Comparison of ENCODE assay signal across 8 mouse cellular contexts in the genomic region with DNA sequence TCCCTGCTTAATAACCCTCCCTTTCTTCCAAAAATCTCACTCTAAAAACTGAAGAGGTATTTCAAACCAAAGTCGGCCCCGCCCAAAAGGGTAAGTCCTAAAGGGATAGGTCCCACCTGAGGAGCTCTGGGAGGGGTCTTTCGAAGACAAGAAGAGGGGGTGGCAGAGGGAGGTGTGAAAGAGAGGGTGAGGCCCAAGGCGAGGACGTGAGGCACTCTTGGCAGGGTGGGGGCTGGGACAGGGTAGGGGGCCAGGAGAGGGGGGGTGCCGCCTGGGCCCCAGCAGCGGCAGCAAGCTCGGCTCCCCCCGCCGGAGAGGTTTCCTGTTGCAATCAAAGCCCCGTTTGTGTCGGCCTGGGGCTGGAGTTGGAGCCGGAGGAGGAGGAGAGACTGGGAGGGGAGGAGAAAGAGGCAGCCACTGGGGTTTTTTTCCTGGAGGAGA. TPM values are rescaled to one million over a fixed set of nuclear protein-coding genes. Genes with fewer than 3 reads are reported as not detected.
DNase-seq lines count a peak whose midpoint lies in the region; ATAC-seq lines count a peak whose summit lies in the region.

No protein-coding gene starts in this region.

- H3K9me3 ChIP-seq in embryonic facial prominence, embryonic 15.5 days (replicated peaks): no peaks in the 10 kb centered on the region
- H3K9me3 ChIP-seq in intestine, embryonic 16.5 days (ENCODE audit: control insufficient read depth, low read length): no peaks in the 10 kb centered on the region

- 0 out of 2 replicates have a peak, but pooled peaks have one; percentile 2 for ATAC-seq in embryonic facial prominence, embryonic 15.5 days (ENCODE audit: insufficient number of reproducible peaks, low FRiP score, low TSS enrichment, low read depth)
- ATAC-seq in intestine, embryonic 16.5 days: no peak
- no peak for ATAC-seq in inflammation-experienced regulatory T-cells, adult 6 months

- peak overlapping the region; percentile 76 for H3K4me2 ChIP-seq in embryonic facial prominence, embryonic 15.5 days (replicated peaks)
- H3K4me2 ChIP-seq in intestine, embryonic 16.5 days (ENCODE audit: low read depth, low read length): peak overlapping the region; percentile 45

- DNase-seq in lung, adult 18-20 months: peak; percentile 56 to 70
- no peak for DNase-seq in lung, postnatal 25 days (ENCODE audit: low spot score)
- DNase-seq in lung, postnatal 14 days: peak; percentile 60
- DNase-seq in spleen, postnatal 36 days (ENCODE audit: low spot score in 2 of 2): no peak
- no peak for DNase-seq in gastrocnemius, postnatal 36 days

- H3K9ac ChIP-seq in embryonic facial prominence, embryonic 15.5 days: peak overlapping the region; percentile 31
- H3K9ac ChIP-seq in intestine, embryonic 16.5 days (ENCODE audit: low read depth, low read length): peak overlapping the region; percentile 38; the same call in 1 of the 2 replicates

- 1% methylated on average over 13 of the region's 13 CpGs for WGBS in embryonic facial prominence, embryonic 15.5 days
- WGBS in intestine, embryonic 16.5 days: 6% methylated on average over 13 of the region's 13 CpGs

- peak overlapping the region; percentile 96 for H3K27ac ChIP-seq in embryonic facial prominence, embryonic 15.5 days (replicated peaks)
- H3K27ac ChIP-seq in intestine, embryonic 16.5 days (ENCODE audit: low read length): peak overlapping the region; percentile 68

- H3K4me1 ChIP-seq in embryonic facial prominence, embryonic 15.5 days: peaks cover 81% of the 10 kb centered on the region
- H3K4me1 ChIP-seq in intestine, embryonic 16.5 days (ENCODE audit: control insufficient read depth, insufficient read depth, low read length): peaks cover 33% of the 10 kb centered on the region

- H3K4me3 ChIP-seq in embryonic facial prominence, embryonic 15.5 days (replicated peaks): peak overlapping the region; percentile 50
- peak overlapping the region; percentile 8 for H3K4me3 ChIP-seq in intestine, embryonic 16.5 days (ENCODE audit: low read length)

- intact Hi-C loops in gastrocnemius, postnatal 36 days (cut with DNase I): loop anchor here (2.0 kb wide), 1 partner anchor 30 kb away; the partner anchor contains the start of gene Mfsd5

- peaks cover 31% of the 10 kb centered on the region for H3K36me3 ChIP-seq in embryonic facial prominence, embryonic 15.5 days
- H3K36me3 ChIP-seq in intestine, embryonic 16.5 days (ENCODE audit: control insufficient read depth, insufficient read depth, low read length): no peaks in the 10 kb centered on the region

- H3K27me3 ChIP-seq in embryonic facial prominence, embryonic 15.5 days: no peaks in the 10 kb centered on the region
- H3K27me3 ChIP-seq in intestine, embryonic 16.5 days (replicated peaks; ENCODE audit: control insufficient read depth, insufficient read depth, low read length): no peaks in the 10 kb centered on the region

RNA-seq across cellular contexts. Expression of gene Rarg, which starts 8.0 kb away (rescaled TPM):
- 112 and 123 TPM in 2 replicates for polyA plus RNA-seq in embryonic facial prominence, embryonic 15.5 days (2015; fragmentation: Nextera tagmentation; extraction: Ambion mirVana)
- 13.6 and 14.7 TPM in 2 replicates for polyA plus RNA-seq in intestine, embryonic 16.5 days (2015; fragmentation: Nextera tagmentation; extraction: Ambion mirVana)
- 10 to 100 TPM; 15.5 to 18.4 (median 18.3) TPM for polyA plus RNA-seq in inflammation-experienced regulatory T-cells, adult 6 months (2017; shearing (Covaris generic))
- 1 to 10 TPM; 9.3 to 9.9 TPM for total RNA-seq in gastrocnemius, postnatal 36 days (2021)

RNA-seq across cellular contexts. Expression of gene Itgb7, which starts 17.5 kb away (rescaled TPM):
- 5.8 and 6.8 TPM in 2 replicates for polyA plus RNA-seq in embryonic facial prominence, embryonic 15.5 days (2015; fragmentation: Nextera tagmentation; extraction: Ambion mirVana)
- 9.5 and 10.3 TPM in 2 replicates for polyA plus RNA-seq in intestine, embryonic 16.5 days (2015; fragmentation: Nextera tagmentation; extraction: Ambion mirVana)
- polyA plus RNA-seq in inflammation-experienced regulatory T-cells, adult 6 months (2017; shearing (Covaris generic)): 100 to 1,000 TPM; 364 to 513 (median 397) TPM
- 1 to 10 TPM in 1 of 2 experiments, under 1 TPM in 1; 0.69 to 1.3 TPM for total RNA-seq in gastrocnemius, postnatal 36 days (2021)

RNA-seq across cellular contexts. Expression of gene Gm9918, which starts 21.1 kb away (rescaled TPM):
- 1.6 and 1.7 TPM in 2 replicates for polyA plus RNA-seq in embryonic facial prominence, embryonic 15.5 days (2015; fragmentation: Nextera tagmentation; extraction: Ambion mirVana)
- 0.13 TPM in 1 of 2 replicates, not detected in the other for polyA plus RNA-seq in intestine, embryonic 16.5 days (2015; fragmentation: Nextera tagmentation; extraction: Ambion mirVana)
- polyA plus RNA-seq in inflammation-experienced regulatory T-cells, adult 6 months (2017; shearing (Covaris generic)): not detected
- total RNA-seq in gastrocnemius, postnatal 36 days (2021): not detected

RNA-seq across cellular contexts. Expression of gene Mfsd5, which starts 30.0 kb away (rescaled TPM):
- 84.0 and 88.6 TPM in 2 replicates for polyA plus RNA-seq in embryonic facial prominence, embryonic 15.5 days (2015; fragmentation: Nextera tagmentation; extraction: Ambion mirVana)
- polyA plus RNA-seq in intestine, embryonic 16.5 days (2015; fragmentation: Nextera tagmentation; extraction: Ambion mirVana): 74.2 and 77.6 TPM in 2 replicates
- polyA plus RNA-seq in inflammation-experienced regulatory T-cells, adult 6 months (2017; shearing (Covaris generic)): 10 to 100 TPM; 30.8 to 33.1 (median 31.8) TPM
- 10 to 100 TPM; 12.8 to 13.4 TPM for total RNA-seq in gastrocnemius, postnatal 36 days (2021)

RNA-seq across cellular contexts. Expression of gene Csad, which starts 44.7 kb away (rescaled TPM):
- 99.1 and 106 TPM in 2 replicates for polyA plus RNA-seq in embryonic facial prominence, embryonic 15.5 days (2015; fragmentation: Nextera tagmentation; extraction: Ambion mirVana)
- 33.2 and 38.4 TPM in 2 replicates for polyA plus RNA-seq in intestine, embryonic 16.5 days (2015; fragmentation: Nextera tagmentation; extraction: Ambion mirVana)
- polyA plus RNA-seq in inflammation-experienced regulatory T-cells, adult 6 months (2017; shearing (Covaris generic)): 10 to 100 TPM in 2 of 3 experiments, 1 to 10 TPM in 1; 5.0 to 14.6 (median 14.0) TPM
- 1 to 10 TPM; 7.5 to 7.6 TPM for total RNA-seq in gastrocnemius, postnatal 36 days (2021)

Comparison
In these comparisons a context has a peak if more than half of its experiments do, and no peak if none do; other contexts are left out.
1. DNase-seq: peak in lung, adult 18-20 months (2 of 2) and lung, postnatal 14 days (single experiment); none in lung, postnatal 25 days (single experiment), spleen, postnatal 36 days (0 of 2) and gastrocnemius, postnatal 36 days (0 of 2).
2. RNA of gene Itgb7, which starts 17.5 kb away (polyA plus RNA-seq): 364 to 513 TPM in inflammation-experienced regulatory T-cells, adult 6 months; 9.5 to 10.3 TPM in intestine, embryonic 16.5 days and 5.8 to 6.8 TPM in embryonic facial prominence, embryonic 15.5 days; every median in the first group is over 10 times any median in the second.